Mouse (Mus musculus) heart, embryonic 10.5 days (tissue): ENCODE results near the gene Mrgpra9. TPM values are rescaled to one million over a fixed set of nuclear protein-coding genes. Genes with fewer than 3 reads are reported as not detected.
"Not testable (repeated sequence)": the region's sequence is repeated elsewhere in the genome, so short reads cannot be mapped to it uniquely, and the experiment has no call there.

Source experiments
- DNase-seq: peaks from one replicate; pipeline ENCODE4 v3.0.0-alpha.2; 2017; ENCODE audit warnings: low spot score
- H3K27ac ChIP-seq: fragments of 300-500 bp; sonication (generic); 2 replicates; pipeline ENCODE4 v1.5.1; 2016; ENCODE audit warnings: mild to moderate bottlenecking
- H3K27me3 ChIP-seq: fragments of 300-500 bp; sonication (generic); 2 replicates; pipeline ENCODE4 v1.6.1; 2016; ENCODE audit warnings: mild to moderate bottlenecking; ENCODE audit not compliant: poor library complexity, insufficient read depth, severe bottlenecking
- H3K36me3 ChIP-seq: fragments of 300-500 bp; sonication (generic); 2 replicates; pipeline ENCODE4 v1.6.1; 2016; ENCODE audit warnings: mild to moderate bottlenecking, moderate library complexity
- H3K4me1 ChIP-seq: fragments of 300-500 bp; sonication (generic); 2 replicates; pipeline ENCODE4 v1.6.1; 2016; ENCODE audit warnings: mild to moderate bottlenecking
- H3K4me3 ChIP-seq: fragments of 300-500 bp; sonication (generic); 2 replicates; pipeline ENCODE4 v1.5.1; 2016; ENCODE audit warnings: mild to moderate bottlenecking, moderate library complexity
- H3K9me3 ChIP-seq: fragments of 300-500 bp; sonication (generic); 2 replicates; pipeline ENCODE4 v1.6.1; 2016; ENCODE audit warnings: mild to moderate bottlenecking, moderate library complexity
- WGBS: fragments of 180-500 bp; shearing (Covaris S2); methylation state at CpG from one replicate; pipeline ENCODE4 v1.1.7; 2016; 5-methylcytosine and 5-hydroxymethylcytosine counted together
- polyA plus RNA-seq: library from polyadenylated mRNA; unstranded; fragments of >200 nt; fragmentation: Nextera tagmentation; extraction: Ambion mirVana; gene quantifications from 2 replicates; pipeline ENCODE4 v1.2.1, GENCODE M21; 2016

The Mrgpra9 gene
- not detected in 2 replicates for polyA plus RNA-seq

DNA sequence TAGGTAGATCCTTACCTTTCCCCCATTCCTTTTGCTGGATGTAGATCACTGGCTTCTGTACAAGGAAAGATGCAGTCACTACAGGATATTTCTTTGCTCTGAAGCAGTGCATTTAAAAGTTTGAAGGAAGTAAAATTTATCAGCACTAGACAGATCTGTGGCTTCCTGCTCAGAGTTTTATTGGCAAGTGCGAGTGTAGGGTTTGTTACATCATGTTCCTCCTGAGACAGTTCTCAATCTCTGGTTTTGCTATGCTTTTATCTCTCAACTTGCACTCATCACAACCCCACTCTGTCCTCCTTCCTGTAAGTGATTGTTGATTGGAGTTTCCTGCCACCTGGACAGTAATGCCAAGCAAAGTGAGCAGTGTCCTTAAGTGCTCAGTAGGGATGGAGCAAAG is at the start of gene Mrgpra9:
Gene Mrgpra9, minus strand, starts transcription at position 79 of the 400 bp plus-strand sequence.
- 58% methylated on average over 1 of the region's 1 CpGs for WGBS
- H3K4me1 ChIP-seq = no peaks in the 10 kb centered on the region

DNA sequence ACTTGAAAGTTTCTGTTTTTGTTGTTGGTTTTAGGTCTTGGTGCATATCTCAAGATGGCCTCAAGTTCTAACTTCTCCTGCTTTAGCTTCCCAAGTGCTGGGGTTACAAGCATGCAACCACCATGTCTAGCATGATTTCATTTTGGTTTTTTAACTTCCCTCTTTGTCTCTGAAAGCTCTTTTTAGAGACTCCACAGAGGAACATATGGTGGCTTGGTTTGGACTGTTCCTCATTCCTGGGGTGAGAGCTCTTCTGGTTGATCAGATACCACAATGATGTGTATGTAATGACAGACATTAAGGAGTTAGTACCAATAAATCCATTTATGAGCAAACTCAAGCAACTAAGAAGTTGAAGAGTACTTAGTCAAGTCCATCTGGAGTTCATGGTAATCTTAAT is 47.0 kb upstream of the Mrgpra9 start:
- H3K27me3 ChIP-seq, H3K9me3 ChIP-seq, H3K36me3 ChIP-seq, H3K4me3 ChIP-seq, H3K4me1 ChIP-seq, DNase-seq, H3K27ac ChIP-seq: not testable (repeated sequence)

More for the DNA sequence above, at the start of gene Mrgpra9:
- Histone ChIP-seq H3K27ac (no peak within 1 kb of the TSS), H3K27me3 (no peaks in the 10 kb centered on the region), H3K9me3 (no peaks in the 10 kb centered on the region), H3K36me3 (no peaks in the 10 kb centered on the region), H3K4me3 (no peak within 1 kb of the TSS)
- DNase-seq = no peak

DNA sequence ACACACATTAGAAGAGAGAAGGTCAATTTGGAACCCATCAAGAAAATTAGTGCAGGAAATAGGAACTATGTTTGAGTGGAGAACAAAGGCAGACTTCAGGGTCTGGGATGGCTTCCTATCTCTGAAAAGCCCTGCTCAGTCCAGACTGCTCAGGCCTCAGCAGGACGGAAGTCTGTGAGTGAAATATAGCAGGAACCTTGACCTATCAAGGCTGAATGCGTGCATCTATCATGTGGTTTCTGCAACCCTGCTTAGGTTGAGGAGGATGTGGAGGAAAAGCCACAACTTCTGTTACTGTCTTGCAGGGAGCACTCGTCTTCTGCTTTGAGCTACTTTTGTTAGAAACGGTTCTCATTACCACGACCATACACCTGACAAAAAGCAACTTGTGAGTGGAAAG is 18.9 kb upstream of the Mrgpra9 start:
- not testable (repeated sequence) for H3K4me3 ChIP-seq, H3K27me3 ChIP-seq, H3K4me1 ChIP-seq, H3K27ac ChIP-seq, DNase-seq, H3K36me3 ChIP-seq, H3K9me3 ChIP-seq
- WGBS = 79% methylated on average over 5 of the region's 5 CpGs

DNA sequence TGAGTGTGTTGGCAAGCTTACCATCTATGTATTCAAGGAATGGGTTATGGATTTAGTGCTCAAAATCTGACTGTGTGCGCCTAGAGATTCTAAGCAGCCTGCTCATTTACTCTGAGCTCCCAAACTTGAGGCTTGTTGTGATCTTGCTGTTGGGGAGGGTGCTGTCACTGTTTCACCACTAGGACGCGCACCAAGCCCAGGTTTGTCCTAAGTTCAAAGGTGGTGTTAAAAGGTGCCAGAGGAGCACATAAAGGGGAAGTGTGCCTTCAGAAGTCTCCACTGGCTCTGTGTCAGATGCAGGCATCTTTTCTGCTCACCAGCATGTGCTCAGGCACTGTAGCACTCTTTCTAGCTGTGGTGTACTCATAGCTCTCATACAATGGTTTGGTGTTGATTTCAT is 8.0 kb downstream of the Mrgpra9 start:
- Histone ChIP-seq H3K4me3 (no peak overlapping the region), H3K4me1 (no peaks in the 10 kb centered on the region), H3K27ac (no peak overlapping the region), H3K9me3 (no peaks in the 10 kb centered on the region), H3K36me3 (no peaks in the 10 kb centered on the region), H3K27me3 (no peaks in the 10 kb centered on the region)
- no peak for DNase-seq
- WGBS = 60% methylated on average over 3 of the region's 3 CpGs

DNA sequence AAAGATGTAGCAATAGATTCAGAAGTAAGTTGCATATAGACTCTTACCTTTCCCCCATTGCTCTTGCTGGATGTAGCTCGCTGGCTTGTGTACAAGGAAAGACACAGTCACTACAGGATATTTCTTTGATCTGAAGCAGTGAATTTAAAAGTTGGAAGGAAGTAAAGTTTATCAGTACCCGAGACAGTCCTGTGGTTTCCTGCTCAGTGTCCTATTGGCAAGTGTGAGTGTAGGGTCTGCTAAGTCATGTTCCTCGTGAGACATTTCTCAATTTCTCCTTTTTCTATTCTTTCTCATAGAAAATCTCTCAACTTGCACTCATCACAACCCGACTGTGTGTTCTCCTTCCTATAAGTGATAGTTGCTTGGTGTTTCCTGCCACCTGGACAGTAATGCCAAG is 47.8 kb downstream of the Mrgpra9 start, which contains the start of gene Mrgpra6:
Gene Mrgpra6, minus strand, starts transcription at position 91 of the 400 bp plus-strand sequence.
- Histone ChIP-seq H3K27ac (no peak within 1 kb of the TSS), H3K4me3 (no peak within 1 kb of the TSS), H3K4me1 (no peaks in the 10 kb centered on the region), H3K36me3 (no peaks in the 10 kb centered on the region), H3K9me3 (no peaks in the 10 kb centered on the region), H3K27me3 (no peaks in the 10 kb centered on the region)
- no peak for DNase-seq
- WGBS = 59% methylated on average over 4 of the region's 4 CpGs

DNA sequence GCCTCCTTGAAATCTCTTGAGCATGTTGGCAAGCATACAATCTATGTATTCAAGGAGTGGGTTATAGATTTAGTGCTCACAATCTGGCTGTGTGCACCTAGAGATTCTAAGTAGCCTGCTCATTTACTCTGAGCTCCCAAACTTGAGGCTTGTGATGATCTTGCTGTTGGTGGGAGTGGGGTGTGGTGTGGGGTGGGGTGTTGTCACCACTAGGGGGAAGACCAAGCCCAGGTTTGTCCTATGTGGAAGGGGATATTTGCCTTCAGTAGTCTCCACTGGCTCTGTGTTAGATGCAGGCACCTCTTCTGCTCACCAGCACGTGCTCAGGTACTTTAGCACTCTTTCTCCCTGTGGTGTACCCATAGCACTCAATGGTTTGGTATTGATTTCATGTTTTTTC is 57.4 kb downstream of the Mrgpra9 start:
- WGBS = 70% methylated on average over 1 of the region's 1 CpGs
- Histone ChIP-seq H3K27me3 (no peaks in the 10 kb centered on the region), H3K9me3 (no peaks in the 10 kb centered on the region), H3K36me3 (no peaks in the 10 kb centered on the region), H3K4me3 (no peak overlapping the region), H3K4me1 (no peaks in the 10 kb centered on the region), H3K27ac (no peak overlapping the region)
- DNase-seq = no peak

Other genes starting within 250 kb of the Mrgpra9 start
- 14.4 and 15.6 TPM in 2 replicates for gene Spty2d1, start 244.4 kb downstream of the Mrgpra9 start, polyA plus RNA-seq
- 14.8 and 19.9 TPM in 2 replicates for gene Tmem86a, start 202.2 kb downstream of the Mrgpra9 start, polyA plus RNA-seq
- 0.26 TPM in 1 of 2 replicates, not detected in the other for gene Ptpn5, start 119.2 kb downstream of the Mrgpra9 start, polyA plus RNA-seq
- not detected in 2 replicates for gene Mrgpra6, start 47.9 kb downstream of the Mrgpra9 start, polyA plus RNA-seq
- gene Mrgpra1, start 101.4 kb upstream of the Mrgpra9 start, polyA plus RNA-seq = not detected in 2 replicates
- not detected in 2 replicates for gene Mrgpra2a, start 199.3 kb upstream of the Mrgpra9 start, polyA plus RNA-seq